Mouse (Mus musculus) CD4-positive, CD25-positive, alpha-beta regulatory T cell (primary cell): ENCODE results near the gene Dhrs4. TPM values are rescaled to one million over a fixed set of nuclear protein-coding genes. Genes with fewer than 3 reads are reported as not detected.

Experiments
- polyA plus RNA-seq: library from polyadenylated mRNA; unstranded; fragments of 100-300 nt; shearing (Covaris generic); gene quantifications from one replicate; pipeline ENCODE4 v1.2.1, GENCODE M21; 2017

The Dhrs4 gene
- polyA plus RNA-seq = 37.4 TPM

DNA sequence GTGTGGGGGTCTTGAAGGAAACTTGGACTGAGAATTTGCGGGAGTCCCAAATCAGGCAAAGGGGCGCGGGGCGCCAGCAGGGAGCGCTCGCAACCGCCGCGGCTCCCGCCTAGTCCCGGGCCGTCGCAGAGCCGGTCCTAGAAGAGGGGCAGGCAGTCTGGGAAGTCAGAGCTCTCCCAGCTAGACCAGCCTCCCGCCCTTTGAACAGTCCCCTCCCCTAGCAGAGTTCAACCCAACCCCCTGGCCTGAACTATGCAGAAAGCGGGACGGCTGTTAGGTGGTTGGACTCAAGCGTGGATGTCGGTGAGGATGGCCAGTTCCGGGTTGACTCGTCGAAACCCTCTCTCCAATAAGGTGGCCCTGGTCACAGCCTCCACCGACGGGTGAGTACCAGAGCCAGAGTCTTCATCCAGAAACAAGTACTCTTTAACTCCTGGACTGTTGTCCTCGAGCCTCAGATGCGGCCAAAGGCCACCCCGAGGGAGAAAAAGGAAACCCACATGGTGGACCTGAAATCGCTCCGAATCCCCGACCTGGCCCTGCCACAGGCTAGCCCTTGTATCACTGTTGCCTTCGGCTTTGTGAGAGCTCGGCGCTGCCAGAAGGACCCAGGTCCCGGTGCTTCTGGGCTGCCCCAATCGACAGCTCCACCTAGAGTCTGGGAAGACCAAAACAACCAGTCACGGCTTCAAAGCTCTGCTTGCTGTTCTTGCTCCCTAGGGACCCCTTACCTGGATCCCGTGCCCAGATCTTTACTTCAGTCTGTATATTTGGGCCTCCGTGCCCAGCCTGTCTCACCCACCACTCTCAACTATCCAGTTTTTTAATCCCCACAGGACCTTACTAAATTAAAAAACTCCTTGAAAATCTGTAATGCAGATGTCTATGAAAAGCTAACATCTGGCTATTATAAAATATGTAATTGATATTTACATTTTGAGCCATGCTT is at the start of gene Dhrs4:
Gene Dhrs4, plus strand, starts transcription at position 108 of the 949 bp plus-strand sequence.

DNA sequence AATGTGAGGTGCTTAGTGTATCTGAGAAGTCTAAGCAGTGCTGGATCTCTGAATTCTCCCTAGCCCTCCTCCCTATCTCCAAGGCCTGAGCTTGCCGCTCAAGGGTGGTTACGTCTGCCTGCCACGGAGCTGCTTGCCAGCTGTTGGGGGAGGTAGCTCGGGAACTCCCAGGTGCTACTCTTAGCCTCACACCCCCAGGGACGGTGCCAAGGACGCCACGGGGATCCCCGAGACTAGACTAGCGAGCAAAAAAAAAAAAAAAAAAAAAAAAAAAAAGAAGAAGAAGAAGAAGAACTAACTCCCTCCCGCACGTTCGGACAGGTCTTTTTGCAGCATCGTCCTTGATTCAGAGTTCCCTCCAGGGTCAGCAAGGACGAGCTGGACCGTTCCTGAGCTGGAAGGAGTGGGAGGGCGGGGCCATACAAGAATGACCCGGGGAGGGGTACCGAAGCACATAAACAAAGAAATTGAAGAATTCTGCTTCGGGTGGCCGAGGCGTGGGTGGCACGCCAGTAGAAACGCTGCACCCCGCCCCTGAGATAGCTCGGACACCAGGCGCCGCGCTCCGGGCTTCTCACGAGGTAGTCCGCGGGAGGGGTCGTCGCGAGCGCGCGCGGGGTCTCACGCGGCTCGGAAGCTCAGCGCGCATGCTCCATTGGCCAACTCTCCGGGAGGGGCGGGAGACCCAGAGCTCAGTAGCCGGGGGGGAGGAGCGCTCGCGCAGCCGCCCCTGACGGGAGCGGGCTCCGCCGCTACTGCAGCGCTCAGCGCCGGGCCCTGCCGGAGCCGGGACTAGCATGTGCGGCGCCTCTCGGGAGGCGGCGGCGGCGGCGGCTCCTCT is 12.0 kb downstream of the Dhrs4 start, which contains the start of gene Carmil3:
Gene Carmil3, plus strand, starts transcription at position 291 of the 841 bp plus-strand sequence.

DNA sequence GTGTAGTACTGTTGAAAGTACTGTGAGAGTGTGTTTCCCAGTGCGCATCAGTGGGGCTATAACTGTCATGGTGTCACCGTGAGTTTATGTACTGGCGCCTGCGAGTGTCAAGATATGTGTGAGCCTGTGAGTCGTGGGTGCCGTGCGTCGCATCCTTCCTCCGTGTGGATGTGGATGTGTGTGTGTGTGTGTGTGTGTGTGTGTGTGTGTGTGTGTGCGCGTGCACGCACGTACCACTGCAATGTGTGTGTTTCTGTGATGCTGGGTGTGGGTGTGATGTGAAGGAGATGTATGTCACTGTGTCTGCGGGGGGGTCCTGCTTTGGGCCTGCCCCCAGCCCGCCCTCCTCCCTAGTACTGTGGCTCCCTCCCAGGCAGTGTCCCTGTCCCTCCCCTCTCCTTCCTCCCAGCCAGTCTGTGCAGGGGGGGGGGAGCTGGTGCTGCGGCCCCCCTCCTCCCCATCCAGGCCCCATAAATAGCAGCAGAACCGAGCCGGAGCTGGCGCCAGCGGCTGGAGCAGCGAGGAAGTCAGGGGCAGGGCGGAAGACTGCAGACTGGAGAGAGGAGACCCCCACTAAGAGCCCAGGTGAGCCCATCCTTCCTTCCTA is 31.7 kb downstream of the Dhrs4 start, which contains the start of gene Cpne6:
Gene Cpne6, plus strand, starts transcription at position 321 of the 607 bp plus-strand sequence.

DNA sequence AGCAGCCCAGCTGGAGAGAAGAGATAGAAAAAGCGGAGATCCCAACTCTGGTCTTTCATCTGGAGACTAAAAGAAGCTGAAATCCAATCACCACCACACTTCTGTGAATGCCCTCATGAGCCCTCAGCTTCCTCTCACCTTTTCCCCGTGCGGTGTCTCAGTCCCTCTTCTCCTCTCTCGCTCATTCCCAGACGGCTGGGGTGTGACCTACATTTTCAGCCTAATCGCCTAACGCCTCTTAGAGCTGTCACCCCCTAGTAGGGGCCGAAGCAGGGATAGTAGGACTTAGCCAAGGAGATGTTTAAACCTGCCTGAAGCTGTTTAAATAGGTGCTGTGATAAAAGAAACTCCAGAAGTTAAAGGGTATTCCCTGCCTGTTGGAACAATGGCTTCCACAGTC is 46.2 kb downstream of the Dhrs4 start, which contains the start of gene Nrl:
Gene Nrl, minus strand, starts transcription at position 197 of the 400 bp plus-strand sequence.

Other genes with a start within 250 kb of the Dhrs4 start
- gene Carmil3, start 11.9 kb downstream of the Dhrs4 start, polyA plus RNA-seq = 0.60 TPM
- 0.05 TPM for gene Cpne6, start 31.7 kb downstream of the Dhrs4 start, polyA plus RNA-seq
- gene Nrl, start 46.2 kb downstream of the Dhrs4 start, polyA plus RNA-seq = 0.08 TPM
- 30.9 TPM for gene Pck2, start 61.5 kb downstream of the Dhrs4 start, polyA plus RNA-seq
- 139 TPM for gene Dcaf11, start 81.2 kb downstream of the Dhrs4 start, polyA plus RNA-seq
- gene A730061H03Rik, start 81.6 kb downstream of the Dhrs4 start, polyA plus RNA-seq = 4.4 TPM
- not detected for gene Fitm1, start 96.9 kb downstream of the Dhrs4 start, polyA plus RNA-seq
- gene Psme1, start 99.4 kb downstream of the Dhrs4 start, polyA plus RNA-seq = 1,061 TPM
- 41.4 TPM for gene Emc9, start 106.5 kb downstream of the Dhrs4 start, polyA plus RNA-seq
- gene Psme2, start 112.4 kb downstream of the Dhrs4 start, polyA plus RNA-seq = 694 TPM
- gene Rnf31, start 113.0 kb downstream of the Dhrs4 start, polyA plus RNA-seq = 64.2 TPM
- 196 TPM for gene Irf9, start 124.8 kb downstream of the Dhrs4 start, polyA plus RNA-seq
- gene Rec8, start 139.3 kb downstream of the Dhrs4 start, polyA plus RNA-seq = 9.6 TPM
- 70.3 TPM for gene Ipo4, start 157.2 kb downstream of the Dhrs4 start, polyA plus RNA-seq
- 1.3 TPM for gene Gm49378, start 159.1 kb downstream of the Dhrs4 start, polyA plus RNA-seq
- gene Tm9sf1, start 165.0 kb downstream of the Dhrs4 start, polyA plus RNA-seq = 83.6 TPM
- 2.1 TPM for gene Tssk4, start 171.4 kb downstream of the Dhrs4 start, polyA plus RNA-seq
- 111 TPM for gene Mdp1, start 181.8 kb downstream of the Dhrs4 start, polyA plus RNA-seq
- 50.7 TPM for gene Gmpr2, start 193.2 kb downstream of the Dhrs4 start, polyA plus RNA-seq
- gene Nedd8, start 193.4 kb downstream of the Dhrs4 start, polyA plus RNA-seq = 388 TPM
- gene Tinf2, start 203.1 kb downstream of the Dhrs4 start, polyA plus RNA-seq = 69.1 TPM
- 0.47 TPM for gene Tgm1, start 235.2 kb downstream of the Dhrs4 start, polyA plus RNA-seq
- 75.9 TPM for gene Rabggta, start 243.5 kb downstream of the Dhrs4 start, polyA plus RNA-seq